Mouse (Mus musculus) neural tube, embryonic 13.5 days (tissue): ENCODE measurements around the gene Trpt1. TPM values are rescaled to one million over a fixed set of nuclear protein-coding genes. Genes with fewer than 3 reads are reported as not detected.

Source experiments
- ATAC-seq: fragments of 200-750 bp; cut with Nextera tagmentation; 2 replicates; pipeline ENCODE4 v1.8.0; 2017; ENCODE audit warnings: low read depth, mild to moderate bottlenecking, moderate TSS enrichment, moderate library complexity
- H3K27ac ChIP-seq: fragments of 300-500 bp; sonication (generic); replicated peaks from 2 replicates; pipeline ENCODE4 v1.5.1; 2015; ENCODE audit warnings: moderate library complexity, mild to moderate bottlenecking, inconsistent platforms
- H3K27me3 ChIP-seq: fragments of 300-500 bp; sonication (generic); 2 replicates; pipeline ENCODE4 v1.6.1; 2015; ENCODE audit warnings: mild to moderate bottlenecking, inconsistent platforms
- H3K36me3 ChIP-seq: fragments of 300-500 bp; sonication (generic); 2 replicates; pipeline ENCODE4 v1.6.1; 2015; ENCODE audit warnings: mild to moderate bottlenecking, inconsistent platforms
- H3K4me1 ChIP-seq: fragments of 300-500 bp; sonication (generic); replicated peaks from 2 replicates; pipeline ENCODE4 v1.6.1; 2015; ENCODE audit warnings: inconsistent platforms
- H3K4me2 ChIP-seq: fragments of 300-500 bp; sonication (generic); 2 replicates; pipeline ENCODE4 v1.6.1; 2015; ENCODE audit warnings: inconsistent platforms, mild to moderate bottlenecking, moderate library complexity
- H3K4me3 ChIP-seq: fragments of 300-500 bp; sonication (generic); 2 replicates; pipeline ENCODE4 v1.5.1; 2015; ENCODE audit warnings: mild to moderate bottlenecking, inconsistent platforms
- H3K9ac ChIP-seq: fragments of 300-500 bp; sonication (generic); 2 replicates; pipeline ENCODE4 v1.6.1; 2015; ENCODE audit warnings: moderate library complexity, mild to moderate bottlenecking, inconsistent platforms
- H3K9me3 ChIP-seq: fragments of 300-500 bp; sonication (generic); 2 replicates; pipeline ENCODE4 v1.6.1; 2016; ENCODE audit warnings: inconsistent platforms
- WGBS: fragments of 180-500 bp; shearing (Covaris S2); methylation state at CpG from one replicate; pipeline ENCODE4 v1.1.7; 2015; 5-methylcytosine and 5-hydroxymethylcytosine counted together
- polyA plus RNA-seq: library from polyadenylated mRNA; unstranded; fragments of >200 nt; fragmentation: Nextera tagmentation; extraction: Ambion mirVana; gene quantifications from 2 replicates; pipeline ENCODE4 v1.2.1, GENCODE M21; 2015

The Trpt1 gene
- 14.9 and 18.2 TPM in 2 replicates for polyA plus RNA-seq

DNA sequence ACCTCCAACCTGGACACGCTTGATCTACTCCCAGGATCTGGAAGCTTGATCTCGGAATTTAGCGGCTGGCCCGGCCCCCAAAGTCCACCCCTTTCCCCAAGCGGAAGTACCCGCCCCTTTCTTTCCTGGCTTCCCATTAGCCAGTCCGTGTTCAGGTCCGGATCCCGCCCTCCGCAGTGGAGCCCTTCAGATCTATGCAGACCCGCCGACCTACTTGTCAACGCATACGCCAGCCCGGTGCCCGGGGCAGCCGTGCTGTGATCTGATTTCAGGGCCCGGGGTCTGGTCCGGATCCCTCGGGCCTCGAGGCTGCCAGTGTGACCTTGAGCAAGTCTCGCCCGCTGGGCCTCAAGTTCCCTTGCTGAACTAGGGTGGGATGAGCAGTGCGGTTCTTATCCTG is at the start of gene Trpt1, which contains the start of gene Nudt22:
Trpt1 (plus strand) TSS at position 126 of the 400 bp plus-strand sequence.
Nudt22 (minus strand) TSS at position 112 of the 400 bp plus-strand sequence.
- peak within 1 kb of the TSS; percentile 82 for H3K9ac ChIP-seq
- H3K4me2 ChIP-seq, result peak within 1 kb of the TSS; percentile 79
- no peaks in the 10 kb centered on the region for H3K9me3 ChIP-seq
- peak; percentile 72 for ATAC-seq
- H3K4me3 ChIP-seq, result peak within 1 kb of the TSS; percentile 69
- H3K36me3 ChIP-seq, result peaks cover 25% of the 10 kb centered on the region
- H3K27me3 ChIP-seq, result no peaks in the 10 kb centered on the region
- H3K27ac ChIP-seq, result peak within 1 kb of the TSS; percentile 76
- H3K4me1 ChIP-seq, result peaks cover 52% of the 10 kb centered on the region
- WGBS, result under 1% methylated on average over 24 of the region's 24 CpGs

DNA sequence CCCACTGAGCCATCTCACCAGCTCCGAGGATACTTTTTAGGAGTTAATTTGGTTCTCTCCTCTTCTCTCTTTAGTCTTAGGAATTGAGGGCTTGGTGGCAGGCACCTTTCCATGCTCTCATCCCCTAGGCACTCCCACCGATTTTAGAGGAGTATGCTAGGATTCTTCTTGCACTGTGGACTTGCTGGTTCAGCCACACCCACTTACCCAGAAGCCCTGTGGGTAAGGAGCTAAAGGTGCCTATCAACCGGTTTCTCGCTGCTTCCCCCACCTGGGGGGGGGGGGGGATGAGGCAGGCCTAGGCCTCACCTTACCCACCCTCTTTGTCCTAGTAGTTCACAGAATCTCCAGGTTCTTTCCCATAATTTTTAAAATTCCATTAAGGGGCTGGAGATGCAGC is 48.2 kb upstream of the Trpt1 start:
- H3K9ac ChIP-seq, result no peak overlapping the region
- H3K27ac ChIP-seq, result no peak overlapping the region
- H3K36me3 ChIP-seq, result peaks cover 13% of the 10 kb centered on the region
- no peaks in the 10 kb centered on the region for H3K9me3 ChIP-seq
- no peak overlapping the region for H3K4me2 ChIP-seq
- H3K4me1 ChIP-seq, result peaks cover 27% of the 10 kb centered on the region
- no peak for ATAC-seq
- WGBS, result 58% methylated on average over 4 of the region's 4 CpGs
- H3K4me3 ChIP-seq, result no peak overlapping the region
- H3K27me3 ChIP-seq, result no peaks in the 10 kb centered on the region

DNA sequence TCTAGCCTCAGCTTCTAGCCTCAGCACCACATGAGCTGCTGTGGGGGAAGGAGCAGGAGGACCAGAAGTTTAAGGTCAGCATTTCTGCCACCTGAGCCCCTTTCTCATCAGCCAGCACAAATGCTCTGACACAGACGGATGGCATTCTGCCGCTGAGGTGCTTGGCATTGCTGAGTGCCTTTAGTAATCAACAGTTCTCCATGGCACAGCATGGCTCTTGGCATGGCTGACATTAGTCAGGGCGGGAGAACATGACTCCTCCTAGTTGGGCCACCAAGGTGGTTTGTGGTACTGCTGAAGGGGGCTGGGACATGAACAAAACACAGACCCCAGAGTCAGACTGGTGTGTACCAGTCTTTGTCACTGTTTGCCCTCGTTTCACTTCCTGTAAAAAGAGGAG is 47.7 kb upstream of the Trpt1 start:
- ATAC-seq, result no peak
- WGBS, result 76% methylated on average over 4 of the region's 4 CpGs
- Histone ChIP-seq H3K4me2 (no peak overlapping the region), H3K9me3 (no peaks in the 10 kb centered on the region), H3K4me3 (no peak overlapping the region), H3K27ac (no peak overlapping the region), H3K4me1 (peaks cover 27% of the 10 kb centered on the region), H3K36me3 (peaks cover 13% of the 10 kb centered on the region), H3K9ac (no peak overlapping the region), H3K27me3 (no peaks in the 10 kb centered on the region)

DNA sequence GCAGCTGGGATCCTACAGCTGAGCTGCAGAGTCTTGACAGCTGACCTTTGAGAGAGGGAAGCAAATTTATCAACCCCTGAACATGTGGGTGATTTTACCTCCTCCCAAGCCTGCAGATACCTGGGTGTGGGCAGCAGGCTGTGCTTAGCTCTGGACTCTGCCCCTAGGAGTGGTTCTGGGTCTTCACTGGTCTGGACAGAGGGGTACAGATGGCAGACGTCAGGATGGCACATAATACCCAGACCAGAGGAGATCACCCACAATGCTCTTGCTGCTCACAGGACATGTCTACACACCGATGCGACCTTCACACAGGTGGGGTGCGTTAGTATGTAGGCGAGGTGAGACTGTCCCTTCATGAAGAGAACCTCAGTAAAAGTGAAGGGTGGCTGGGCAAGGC is 46.4 kb upstream of the Trpt1 start:
- WGBS, result 93% methylated on average over 5 of the region's 5 CpGs
- H3K4me2 ChIP-seq, result peak overlapping the region; percentile 97
- no peak for ATAC-seq
- H3K27ac ChIP-seq, result peak overlapping the region; percentile 97; the same call in 1 of the 2 replicates
- no peaks in the 10 kb centered on the region for H3K9me3 ChIP-seq
- H3K36me3 ChIP-seq, result peaks cover 17% of the 10 kb centered on the region
- no peaks in the 10 kb centered on the region for H3K27me3 ChIP-seq
- H3K4me1 ChIP-seq, result peaks cover 25% of the 10 kb centered on the region
- peak overlapping the region; percentile 81; the same call in 1 of the 2 replicates for H3K9ac ChIP-seq
- H3K4me3 ChIP-seq, result peak overlapping the region; percentile 59

DNA sequence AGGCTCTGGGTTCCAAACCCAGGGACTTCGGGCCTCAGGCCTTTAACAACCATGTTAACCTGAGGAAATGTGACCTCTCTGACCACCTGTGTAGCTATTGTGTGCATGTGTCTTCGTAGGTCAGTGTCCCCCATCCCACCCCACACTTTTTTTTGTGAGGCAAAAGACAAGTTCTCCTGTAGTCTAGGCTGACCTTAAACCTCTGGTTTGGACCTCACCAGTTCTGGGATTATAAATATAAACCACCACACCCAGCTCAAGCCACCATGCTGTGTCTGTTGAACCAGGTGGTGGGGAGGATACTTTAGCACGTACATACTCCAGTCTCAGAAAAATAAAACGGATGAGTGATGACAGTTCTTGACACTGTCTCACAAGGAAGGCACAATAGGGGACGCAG is 46.0 kb upstream of the Trpt1 start:
- H3K4me3 ChIP-seq, result peak overlapping the region; percentile 59
- peaks cover 21% of the 10 kb centered on the region for H3K36me3 ChIP-seq
- no peaks in the 10 kb centered on the region for H3K27me3 ChIP-seq
- peaks cover 25% of the 10 kb centered on the region for H3K4me1 ChIP-seq
- no peak for ATAC-seq
- 48% methylated on average over 5 of the region's 5 CpGs for WGBS
- no peaks in the 10 kb centered on the region for H3K9me3 ChIP-seq
- peak overlapping the region; percentile 97 for H3K27ac ChIP-seq
- H3K9ac ChIP-seq, result peak overlapping the region; percentile 81
- H3K4me2 ChIP-seq, result peak overlapping the region; percentile 97

DNA sequence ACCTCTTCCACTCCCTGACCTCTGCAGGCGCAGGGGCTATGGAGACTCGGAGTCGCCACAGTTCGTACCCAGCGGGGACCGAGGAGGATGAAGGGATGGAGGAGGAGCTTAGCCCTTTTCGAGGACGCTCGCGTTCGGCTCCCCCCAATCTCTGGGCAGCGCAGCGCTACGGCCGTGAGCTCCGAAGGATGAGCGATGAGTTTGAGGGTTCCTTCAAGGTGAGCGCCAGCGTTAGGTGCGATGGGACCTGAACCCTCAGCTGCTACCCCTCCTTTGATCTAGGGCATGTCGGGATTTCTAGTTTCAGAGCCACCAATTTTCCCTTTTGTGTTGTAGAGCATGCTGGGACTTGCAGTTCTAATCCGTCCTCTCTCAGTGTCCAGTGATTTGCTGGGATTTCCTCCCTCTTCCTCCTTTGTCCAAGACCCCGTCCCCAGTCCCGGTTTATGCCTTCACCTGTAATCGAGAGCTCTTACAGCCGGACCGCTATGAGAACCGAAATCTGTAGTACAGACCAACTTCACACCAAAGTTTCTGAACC is 45.2 kb upstream of the Trpt1 start:
- under 1% methylated on average over 28 of the region's 28 CpGs for WGBS
- ATAC-seq, result peak; percentile 66

DNA sequence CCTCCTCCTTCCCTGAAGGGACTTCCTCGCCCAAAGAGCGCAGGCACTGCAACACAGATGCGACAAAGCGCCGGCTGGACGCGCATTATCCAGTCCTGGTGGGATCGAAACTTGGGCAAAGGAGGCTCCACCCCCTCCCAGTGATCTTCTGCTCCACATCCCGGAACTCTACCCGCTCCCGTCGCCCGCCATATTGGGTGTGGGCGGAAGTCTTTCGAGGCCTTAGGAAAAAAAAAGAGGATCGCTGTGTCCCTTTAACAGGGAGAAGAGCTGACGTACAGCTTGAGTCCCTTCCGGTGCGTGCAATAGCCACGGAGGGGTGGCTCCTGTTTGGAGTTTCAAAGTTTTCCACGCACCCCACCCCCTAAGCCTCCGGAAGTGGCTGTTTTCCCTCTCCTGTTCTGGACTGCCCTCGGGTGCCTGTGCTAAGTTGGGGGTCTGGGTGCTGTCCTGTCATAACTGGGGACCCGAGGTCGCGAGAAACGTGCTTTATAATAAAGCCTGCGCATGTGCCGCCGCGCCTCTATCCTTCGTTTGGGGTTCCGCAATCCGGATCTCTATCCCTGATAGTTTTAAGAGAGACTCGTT is 44.5 kb upstream of the Trpt1 start:
- Histone ChIP-seq H3K27me3 (no peaks in the 10 kb centered on the region), H3K27ac (peak overlapping the region; percentile 97), H3K4me1 (peaks cover 25% of the 10 kb centered on the region), H3K9ac (peak overlapping the region; percentile 81), H3K4me2 (peak overlapping the region; percentile 97), H3K4me3 (peak overlapping the region; percentile 59), H3K36me3 (peaks cover 22% of the 10 kb centered on the region), H3K9me3 (no peaks in the 10 kb centered on the region)
- peak; percentile 89 for ATAC-seq
- WGBS, result under 1% methylated on average over 35 of the region's 35 CpGs

More for the DNA sequence above, 45.2 kb upstream of the Trpt1 start:
- Histone ChIP-seq H3K9me3 (no peaks in the 10 kb centered on the region), H3K27ac (peak overlapping the region; percentile 97), H3K4me2 (peak overlapping the region; percentile 97), H3K36me3 (peaks cover 24% of the 10 kb centered on the region), H3K4me1 (peaks cover 25% of the 10 kb centered on the region), H3K4me3 (peak overlapping the region; percentile 59), H3K9ac (peak overlapping the region; percentile 81), H3K27me3 (no peaks in the 10 kb centered on the region)

DNA sequence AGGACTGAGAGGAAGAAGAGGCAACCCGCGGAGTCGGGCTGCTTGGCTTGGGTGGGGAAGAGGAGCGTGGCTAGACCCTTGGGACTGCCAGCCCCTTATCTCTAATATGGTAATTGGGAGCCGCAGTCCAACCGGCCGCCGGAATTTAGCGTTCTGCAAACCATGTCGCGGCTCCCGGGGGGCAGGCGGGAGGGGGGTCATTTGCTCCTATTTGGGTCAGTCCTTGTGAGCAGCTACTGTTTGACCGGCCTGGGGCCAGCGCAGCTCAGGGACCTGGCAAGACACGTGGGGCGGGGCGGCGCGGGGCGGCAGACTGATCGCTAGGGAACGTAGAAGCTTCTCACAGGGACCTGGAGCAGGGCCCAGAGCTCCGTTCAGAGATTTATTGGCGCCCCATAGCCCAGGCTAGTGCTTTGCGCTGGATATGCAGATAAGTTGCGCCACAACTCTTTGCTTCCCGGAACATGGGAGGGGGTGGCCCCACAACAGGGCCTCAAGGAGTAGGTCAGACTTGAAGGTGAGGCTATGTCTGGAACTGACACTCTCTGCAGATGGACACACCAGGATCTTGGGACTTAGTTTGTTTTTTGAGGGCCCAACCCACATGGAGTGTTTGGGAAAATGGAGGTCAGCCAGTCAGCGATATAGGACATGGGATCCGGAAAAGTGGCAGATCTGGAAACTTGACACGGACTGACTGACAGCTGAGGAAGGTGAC is 43.8 kb upstream of the Trpt1 start:
- 4% methylated on average over 31 of the region's 31 CpGs for WGBS
- H3K36me3 ChIP-seq, result peaks cover 25% of the 10 kb centered on the region
- H3K27me3 ChIP-seq, result no peaks in the 10 kb centered on the region
- peak overlapping the region; percentile 97 for H3K4me2 ChIP-seq
- H3K9ac ChIP-seq, result peak overlapping the region; percentile 81
- peaks cover 25% of the 10 kb centered on the region for H3K4me1 ChIP-seq
- peak overlapping the region; percentile 97 for H3K27ac ChIP-seq
- H3K4me3 ChIP-seq, result peak overlapping the region; percentile 59
- H3K9me3 ChIP-seq, result no peaks in the 10 kb centered on the region
- peak; percentile 17 for ATAC-seq

DNA sequence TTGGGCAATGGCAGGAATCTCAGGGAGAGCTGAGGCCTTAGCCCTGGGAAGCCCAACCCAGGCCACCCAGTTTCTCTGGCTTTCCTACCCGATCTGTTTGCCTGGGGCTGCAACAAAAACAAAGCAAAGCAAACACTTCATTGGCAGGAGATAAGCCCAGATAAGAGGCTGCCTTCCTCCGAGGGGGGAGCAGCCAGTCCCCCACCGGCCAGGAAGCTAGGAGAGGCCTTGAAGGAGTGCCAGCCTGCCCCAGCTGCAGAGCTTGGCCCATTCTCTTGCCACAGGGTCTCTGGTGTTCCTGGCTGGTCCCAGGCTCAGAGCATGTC is 43.3 kb upstream of the Trpt1 start:
- no peaks in the 10 kb centered on the region for H3K27me3 ChIP-seq
- H3K36me3 ChIP-seq, result peaks cover 29% of the 10 kb centered on the region
- ATAC-seq, result no peak
- H3K27ac ChIP-seq, result peak overlapping the region; percentile 97
- H3K9me3 ChIP-seq, result no peaks in the 10 kb centered on the region
- peaks cover 25% of the 10 kb centered on the region for H3K4me1 ChIP-seq
- peak overlapping the region; percentile 59 for H3K4me3 ChIP-seq
- peak overlapping the region; percentile 81 for H3K9ac ChIP-seq
- 35% methylated on average over 3 of the region's 3 CpGs for WGBS
- peak overlapping the region; percentile 97 for H3K4me2 ChIP-seq

DNA sequence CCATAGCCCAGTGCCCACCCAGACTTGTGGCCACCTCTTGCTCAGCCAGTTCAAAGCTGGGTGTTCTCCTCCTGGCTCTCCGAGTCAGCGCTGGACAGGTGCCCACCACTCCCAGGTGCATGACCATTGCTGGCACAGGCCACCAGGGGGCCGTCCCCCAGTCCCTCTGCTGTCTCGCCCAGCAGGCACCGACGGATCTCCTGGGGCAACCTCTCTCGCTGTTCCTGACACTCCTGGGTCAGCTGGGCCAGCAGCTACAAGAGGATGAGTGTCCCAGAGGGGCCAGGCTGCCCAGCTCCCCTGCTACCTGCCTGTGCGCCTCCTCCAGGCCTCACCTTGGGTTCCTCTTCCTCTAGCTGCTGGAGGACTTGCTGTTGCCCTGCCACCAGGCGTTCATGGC is 41.9 kb upstream of the Trpt1 start:
- Histone ChIP-seq H3K4me1 (peaks cover 25% of the 10 kb centered on the region), H3K9me3 (no peaks in the 10 kb centered on the region), H3K27me3 (no peaks in the 10 kb centered on the region), H3K36me3 (peaks cover 41% of the 10 kb centered on the region), H3K27ac (no peak overlapping the region), H3K9ac (peak overlapping the region; percentile 38; the same call in 1 of the 2 replicates), H3K4me2 (no peak overlapping the region), H3K4me3 (no peak overlapping the region)
- ATAC-seq, result no peak
- 49% methylated on average over 9 of the region's 9 CpGs for WGBS

DNA sequence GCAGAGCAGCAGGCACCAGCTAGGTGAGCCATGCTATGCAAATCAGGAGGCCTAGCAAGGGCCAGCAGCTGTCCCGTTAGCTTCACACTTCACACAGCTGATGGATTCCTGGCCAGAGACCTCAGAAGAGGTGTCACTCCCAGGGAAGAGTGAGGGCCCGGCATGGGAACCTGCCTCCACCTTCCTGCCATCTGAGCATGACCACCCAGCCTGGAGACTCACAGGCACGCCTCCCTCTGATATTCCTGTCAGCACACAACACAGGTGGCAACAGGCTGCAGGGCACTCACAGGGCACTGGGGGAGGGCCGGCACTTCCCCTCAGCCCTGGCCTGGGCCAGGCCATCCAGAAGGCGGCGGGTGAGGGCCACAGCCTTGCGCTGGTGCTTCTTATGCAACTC is 40.5 kb upstream of the Trpt1 start:
- no peak for ATAC-seq
- 84% methylated on average over 7 of the region's 7 CpGs for WGBS
- H3K4me3 ChIP-seq, result no peak overlapping the region

DNA sequence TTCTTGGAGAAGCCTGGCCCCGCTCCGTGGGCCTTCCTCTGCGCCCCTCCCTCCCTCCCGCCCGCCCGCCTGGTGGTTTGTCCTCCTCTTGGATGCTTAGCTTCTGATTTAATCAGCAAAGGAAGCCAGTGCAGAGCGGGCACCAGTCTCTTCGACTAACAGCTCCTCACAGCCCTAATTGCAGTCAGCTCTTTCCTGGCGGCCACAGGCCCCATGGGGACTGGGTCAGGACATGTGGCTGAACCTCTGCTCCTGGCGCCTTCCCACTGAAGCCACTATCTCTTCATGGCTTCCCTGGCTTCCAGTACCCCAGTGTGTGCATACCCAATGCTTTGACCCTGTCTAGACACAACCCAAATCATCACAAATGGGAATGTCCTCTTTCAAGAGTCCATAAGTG is 39.5 kb upstream of the Trpt1 start:
- Histone ChIP-seq H3K9ac (no peak overlapping the region), H3K9me3 (no peaks in the 10 kb centered on the region), H3K4me2 (no peak overlapping the region), H3K27me3 (no peaks in the 10 kb centered on the region), H3K36me3 (peaks cover 56% of the 10 kb centered on the region), H3K4me1 (peaks cover 15% of the 10 kb centered on the region), H3K27ac (no peak overlapping the region), H3K4me3 (no peak overlapping the region)
- 80% methylated on average over 10 of the region's 10 CpGs for WGBS
- ATAC-seq, result no peak

More for the DNA sequence above, 40.5 kb upstream of the Trpt1 start:
- H3K27me3 ChIP-seq, result no peaks in the 10 kb centered on the region
- H3K4me2 ChIP-seq, result no peak overlapping the region
- H3K9ac ChIP-seq, result peak overlapping the region; percentile 22; the same call in 1 of the 2 replicates
- H3K4me1 ChIP-seq, result peaks cover 16% of the 10 kb centered on the region
- H3K36me3 ChIP-seq, result peaks cover 54% of the 10 kb centered on the region
- no peak overlapping the region for H3K27ac ChIP-seq
- H3K9me3 ChIP-seq, result no peaks in the 10 kb centered on the region
